Mouse (Mus musculus): ENCODE results near the gene Clstn3. TPM values are rescaled to one million over a fixed set of nuclear protein-coding genes. Genes with fewer than 3 reads are reported as not detected.
A peak's percentile ranks its signal among the peaks of the same experiment; 100 is the strongest.
"Not testable (repeated sequence)": the region's sequence is repeated elsewhere in the genome, so short reads cannot be mapped to it uniquely, and the experiment has no call there.

The Clstn3 gene
- total and polyA plus RNA-seq, 2 experiments from 2014 or later: 134 to 223 TPM

DNA sequence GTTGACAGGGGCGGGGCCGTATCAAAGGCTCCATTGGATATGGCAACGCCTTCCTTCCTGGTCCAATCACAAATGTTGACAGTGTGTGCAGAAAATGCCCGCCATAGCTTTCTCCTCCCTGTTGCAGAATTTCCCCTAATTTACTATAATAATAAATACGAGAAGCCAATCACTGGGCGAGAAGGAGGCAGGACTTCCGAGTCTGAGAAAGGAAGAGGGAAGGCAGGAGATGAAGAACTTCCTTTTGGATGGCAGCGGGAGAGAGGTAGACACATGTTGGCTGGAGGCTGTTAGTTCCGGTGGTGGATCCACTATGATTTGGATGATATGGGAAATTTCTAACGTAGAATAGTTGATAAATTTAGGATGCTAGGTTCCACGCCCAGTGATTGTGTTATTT lies 10.0 kb upstream of the Clstn3 start:
- TF ChIP-seq CTCF (IDR thresholded peaks at IDR 0.05; ENCODE audit: low read depth): no peak
- DNase-seq (no peak), ATAC-seq (no peak)
- WGBS: 88% methylated on average over 11 of the region's 11 CpGs
- Histone ChIP-seq H3K4me1 (ENCODE audit: insufficient read depth) (no peaks in the 10 kb centered on the region), H3K27me3 (ENCODE audit: insufficient read depth, low read length) (no peaks in the 10 kb centered on the region), H3K27ac (ENCODE audit: low read depth, low read length) (no peak overlapping the region), H3K4me2 (ENCODE audit: low read depth) (no peak overlapping the region), H3K9ac (no peak overlapping the region), H3K36me3 (ENCODE audit: insufficient read depth) (no peaks in the 10 kb centered on the region), H3K4me3 (ENCODE audit: low read depth, low read length) (no peak overlapping the region), H3K9me3 (ENCODE audit: low read length) (no peaks in the 10 kb centered on the region)

DNA sequence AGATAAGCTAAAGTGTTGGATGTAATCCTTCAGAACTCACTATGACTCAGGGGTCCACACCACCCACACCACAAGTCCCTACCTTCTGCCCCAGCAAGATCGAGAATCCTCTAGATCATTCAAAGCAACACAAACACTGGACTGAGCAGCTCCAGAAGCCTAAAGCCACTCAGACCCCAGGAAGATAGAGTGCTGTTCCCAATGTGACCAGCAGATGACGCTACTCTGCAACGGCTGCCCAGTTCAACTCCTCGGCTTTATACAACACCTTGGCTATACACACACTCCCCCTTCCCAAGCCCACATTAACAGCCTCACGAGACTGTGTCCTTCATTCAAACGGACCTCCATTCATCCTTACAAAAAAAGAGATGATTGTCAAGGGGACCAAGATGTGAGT lies 8.2 kb upstream of the Clstn3 start:
- H3K4me2 ChIP-seq (ENCODE audit: low read depth): no peak overlapping the region
- no peak overlapping the region for H3K4me3 ChIP-seq (ENCODE audit: low read depth, low read length)
- H3K27me3 ChIP-seq (ENCODE audit: insufficient read depth, low read length): no peaks in the 10 kb centered on the region
- DNase-seq: no peak
- no peak overlapping the region for H3K9ac ChIP-seq
- peak; percentile 40; the same call in 1 of the 2 replicates for TF ChIP-seq CTCF (IDR thresholded peaks at IDR 0.05; ENCODE audit: low read depth)
- H3K4me1 ChIP-seq (ENCODE audit: insufficient read depth): no peaks in the 10 kb centered on the region
- H3K36me3 ChIP-seq (ENCODE audit: insufficient read depth): no peaks in the 10 kb centered on the region
- no peak overlapping the region for H3K27ac ChIP-seq (ENCODE audit: low read depth, low read length)
- 38% methylated on average over 6 of the region's 6 CpGs for WGBS
- ATAC-seq: no peak
- no peaks in the 10 kb centered on the region for H3K9me3 ChIP-seq (ENCODE audit: low read length)

DNA sequence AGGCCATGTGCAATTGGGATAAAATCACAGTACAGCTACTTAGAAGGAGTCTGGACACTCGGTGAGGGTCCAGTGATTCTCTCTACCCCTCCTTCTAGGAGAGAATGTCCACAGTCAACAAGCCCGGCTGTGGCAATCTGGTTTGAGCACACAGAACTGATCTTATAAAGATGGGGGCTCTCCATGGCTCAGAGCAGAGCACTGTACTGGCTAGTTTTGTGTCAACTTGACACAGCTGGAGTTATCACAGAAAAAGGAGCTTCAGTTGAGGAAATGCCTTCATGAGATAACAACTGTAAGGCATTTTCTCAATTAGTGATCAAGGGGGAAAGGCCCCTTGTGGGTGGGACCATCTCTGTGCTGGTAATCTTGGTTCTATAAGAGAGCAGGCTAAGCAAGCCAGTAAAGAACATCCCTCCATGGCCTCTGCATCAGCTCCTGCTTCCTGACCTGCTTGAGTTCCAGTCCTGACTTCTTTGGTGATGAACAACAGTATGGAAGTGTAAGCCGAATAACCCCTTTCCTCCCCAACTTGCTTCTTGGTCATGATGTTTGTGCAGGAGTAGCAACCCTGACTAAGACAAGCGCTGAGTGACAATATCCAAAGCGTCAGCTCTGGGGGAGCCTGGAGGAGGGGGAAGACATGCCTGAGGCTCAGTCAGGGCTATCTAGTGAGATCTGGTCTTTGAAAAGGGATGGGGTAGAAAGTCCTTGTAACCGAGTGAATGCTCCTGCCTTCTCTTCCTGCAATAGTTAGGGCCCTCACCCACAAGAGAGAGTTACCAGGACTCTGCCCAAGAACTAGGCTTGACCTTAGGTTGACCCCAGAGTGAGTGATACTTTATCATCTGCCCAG lies 7.4 kb upstream of the Clstn3 start:
- not testable (repeated sequence) for H3K9me3 ChIP-seq (ENCODE audit: low read length); H3K27ac ChIP-seq (ENCODE audit: low read depth, low read length); H3K27me3 ChIP-seq (ENCODE audit: insufficient read depth, low read length); DNase-seq; H3K4me2 ChIP-seq (ENCODE audit: low read depth); ATAC-seq; H3K9ac ChIP-seq; H3K4me3 ChIP-seq (ENCODE audit: low read depth, low read length); H3K4me1 ChIP-seq (ENCODE audit: insufficient read depth); H3K36me3 ChIP-seq (ENCODE audit: insufficient read depth)
- 87% methylated on average over 6 of the region's 6 CpGs for WGBS

DNA sequence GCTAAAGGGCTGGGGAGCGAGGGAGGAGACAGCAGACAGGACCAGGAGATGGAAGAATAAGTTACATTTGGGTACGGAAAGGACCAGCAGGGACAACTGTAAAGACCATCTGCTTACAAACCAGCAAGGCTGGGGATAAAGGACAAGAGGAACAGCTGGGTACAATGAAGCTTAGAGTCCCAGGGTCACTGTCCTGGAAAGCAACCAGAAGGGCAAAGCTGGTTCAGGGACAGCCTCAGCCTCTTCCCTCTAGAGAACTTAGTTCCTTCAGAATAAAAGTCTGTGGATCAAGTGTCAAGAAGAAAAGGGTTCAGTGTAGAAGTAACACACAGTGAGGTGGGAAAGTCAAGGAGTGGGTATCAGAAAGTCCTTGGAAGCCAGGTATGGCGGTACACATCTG lies 6.5 kb upstream of the Clstn3 start:
- Histone ChIP-seq H3K27me3 (ENCODE audit: insufficient read depth, low read length) (no peaks in the 10 kb centered on the region), H3K4me2 (ENCODE audit: low read depth) (no peak overlapping the region), H3K27ac (ENCODE audit: low read depth, low read length) (no peak overlapping the region), H3K4me3 (ENCODE audit: low read depth, low read length) (no peak overlapping the region), H3K4me1 (ENCODE audit: insufficient read depth) (no peaks in the 10 kb centered on the region), H3K9ac (no peak overlapping the region), H3K9me3 (ENCODE audit: low read length) (no peaks in the 10 kb centered on the region), H3K36me3 (ENCODE audit: insufficient read depth) (no peaks in the 10 kb centered on the region)
- 90% methylated on average over 3 of the region's 3 CpGs for WGBS
- no peak for TF ChIP-seq CTCF (IDR thresholded peaks at IDR 0.05; ENCODE audit: low read depth)
- no peak for DNase-seq
- ATAC-seq: no peak

DNA sequence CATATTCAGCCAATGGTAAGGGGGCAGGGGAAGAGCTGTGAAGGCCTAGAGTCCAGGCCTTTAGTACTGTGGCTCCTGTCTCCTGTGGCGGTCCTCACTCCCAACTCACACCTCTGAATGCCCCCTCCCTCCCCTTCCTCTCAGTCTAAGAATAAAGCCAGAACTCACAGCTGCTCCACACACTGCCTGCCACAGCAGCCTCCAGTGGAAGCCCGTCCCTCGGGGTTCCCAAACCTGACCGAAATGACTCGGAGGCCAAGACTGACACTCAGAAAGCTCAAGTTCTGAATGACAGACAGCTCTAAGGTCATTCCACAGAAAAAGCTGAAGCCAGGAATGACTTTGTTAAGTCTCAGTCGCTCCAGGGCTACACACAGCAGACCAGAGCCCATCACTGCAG lies 1.1 kb upstream of the Clstn3 start:
- no peak for DNase-seq
- Histone ChIP-seq H3K27me3 (ENCODE audit: insufficient read depth, low read length) (no peaks in the 10 kb centered on the region), H3K36me3 (ENCODE audit: insufficient read depth) (peaks cover 7% of the 10 kb centered on the region), H3K27ac (ENCODE audit: low read depth, low read length) (no peak overlapping the region), H3K9ac (no peak overlapping the region), H3K4me3 (ENCODE audit: low read depth, low read length) (no peak overlapping the region), H3K4me1 (ENCODE audit: insufficient read depth) (peaks cover 14% of the 10 kb centered on the region), H3K4me2 (ENCODE audit: low read depth) (no peak overlapping the region), H3K9me3 (ENCODE audit: low read length) (no peaks in the 10 kb centered on the region)
- ATAC-seq: no peak
- 78% methylated on average over 6 of the region's 6 CpGs for WGBS
- no peak for TF ChIP-seq CTCF (IDR thresholded peaks at IDR 0.05; ENCODE audit: low read depth)

DNA sequence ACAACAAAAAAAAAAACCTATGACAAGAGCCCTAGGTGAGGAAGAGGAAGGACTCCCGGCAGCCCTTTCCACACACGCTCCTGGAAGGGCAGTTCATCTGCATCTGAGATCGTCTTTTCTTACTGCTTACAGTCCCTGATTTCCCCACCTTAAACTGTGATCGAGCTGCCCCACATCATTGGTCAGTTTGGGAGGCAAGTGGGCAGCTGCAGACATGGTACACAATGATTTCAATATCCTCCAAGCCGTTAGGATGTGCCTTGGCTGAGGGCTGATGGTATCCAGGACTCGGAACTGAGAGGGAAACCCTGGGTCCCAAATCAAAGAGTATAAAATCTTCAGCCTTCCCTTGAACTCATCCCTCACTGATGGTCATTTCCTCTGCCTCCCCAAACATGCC lies 705 bp upstream of the Clstn3 start:
- H3K9ac ChIP-seq: peak overlapping the region; percentile 87
- peak overlapping the region; percentile 75 for H3K4me3 ChIP-seq (ENCODE audit: low read depth, low read length)
- H3K27ac ChIP-seq (ENCODE audit: low read depth, low read length): peak overlapping the region; percentile 89
- H3K4me1 ChIP-seq (ENCODE audit: insufficient read depth): peaks cover 14% of the 10 kb centered on the region
- 40% methylated on average over 6 of the region's 6 CpGs for WGBS
- H3K27me3 ChIP-seq (ENCODE audit: insufficient read depth, low read length): no peaks in the 10 kb centered on the region
- peak; percentile 17 for DNase-seq
- H3K9me3 ChIP-seq (ENCODE audit: low read length): no peaks in the 10 kb centered on the region
- peak overlapping the region; percentile 78 for H3K4me2 ChIP-seq (ENCODE audit: low read depth)
- H3K36me3 ChIP-seq (ENCODE audit: insufficient read depth): peaks cover 11% of the 10 kb centered on the region
- ATAC-seq: no peak
- TF ChIP-seq CTCF (IDR thresholded peaks at IDR 0.05; ENCODE audit: low read depth): no peak

DNA sequence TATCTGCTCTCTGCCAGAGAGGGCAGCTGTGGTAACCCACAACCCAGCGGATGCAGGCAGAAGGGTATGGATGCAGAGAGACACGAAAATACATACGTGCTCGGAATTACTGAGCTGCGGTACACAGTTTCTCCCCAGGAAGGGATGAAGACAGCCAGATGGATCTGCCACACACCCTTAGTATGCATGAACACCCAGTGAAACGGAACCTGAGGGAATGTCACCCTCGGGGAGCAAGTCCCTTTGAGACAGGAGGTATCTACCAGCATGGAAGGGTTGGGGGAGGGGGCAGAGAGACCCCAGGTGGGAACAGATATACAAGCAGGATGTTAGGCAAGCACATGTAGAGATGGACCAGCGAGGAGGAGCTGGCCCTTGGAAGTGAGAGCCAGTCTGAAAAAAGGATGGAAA lies 708 bp downstream of the Clstn3 start:
- Histone ChIP-seq H3K9ac (peak overlapping the region; percentile 87), H3K4me1 (ENCODE audit: insufficient read depth) (peaks cover 14% of the 10 kb centered on the region), H3K36me3 (ENCODE audit: insufficient read depth) (peaks cover 11% of the 10 kb centered on the region), H3K4me2 (ENCODE audit: low read depth) (peak overlapping the region; percentile 78), H3K9me3 (ENCODE audit: low read length) (no peaks in the 10 kb centered on the region), H3K27me3 (ENCODE audit: insufficient read depth, low read length) (no peaks in the 10 kb centered on the region), H3K4me3 (ENCODE audit: low read depth, low read length) (peak overlapping the region; percentile 75), H3K27ac (ENCODE audit: low read depth, low read length) (peak overlapping the region; percentile 89)
- DNase-seq: peak; percentile 64
- WGBS: 17% methylated on average over 8 of the region's 8 CpGs
- peak; percentile 18 for ATAC-seq
- TF ChIP-seq CTCF (IDR thresholded peaks at IDR 0.05; ENCODE audit: low read depth): no peak
